Mouse (Mus musculus): ENCODE data around the gene Iars. TPM values are rescaled to one million over a fixed set of nuclear protein-coding genes. Genes with fewer than 3 reads are reported as not detected.

Gene Iars
- total and polyA plus RNA-seq, 2 experiments from 2014 or later, result 21.0 to 57.3 TPM

DNA sequence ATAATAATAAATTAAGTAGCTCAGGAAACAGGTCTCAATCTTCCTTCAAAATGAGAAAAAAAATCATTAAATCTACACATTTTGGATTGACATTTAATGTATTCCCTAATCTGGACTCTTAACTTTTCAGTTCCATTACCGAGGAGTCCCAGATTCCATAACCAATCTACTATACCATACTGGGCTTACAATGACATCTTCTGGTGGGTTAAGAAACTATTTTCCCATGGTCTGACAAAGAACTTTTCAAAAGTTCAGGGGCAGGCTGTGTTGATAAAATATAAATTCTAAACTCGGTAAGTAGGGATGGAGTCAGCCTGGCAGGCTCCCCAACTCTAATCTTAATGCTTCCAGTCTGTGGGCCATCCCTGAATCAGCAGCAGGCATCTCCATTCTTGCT, 30.8 kb upstream of the Iars start:
- Histone ChIP-seq H3K4me1 (ENCODE audit: insufficient read depth) (peaks cover 8% of the 10 kb centered on the region; the same call in 1 of the 2 replicates), H3K36me3 (ENCODE audit: insufficient read depth) (0 out of 2 replicates have a peak, but pooled peaks cover under 1% of the 10 kb centered on the region), H3K27me3 (ENCODE audit: insufficient read depth, low read length) (no peaks in the 10 kb centered on the region), H3K9ac (no peak overlapping the region), H3K4me3 (ENCODE audit: low read depth, low read length) (no peak overlapping the region), H3K9me3 (ENCODE audit: low read length) (no peaks in the 10 kb centered on the region), H3K27ac (ENCODE audit: low read depth, low read length) (no peak overlapping the region), H3K4me2 (ENCODE audit: low read depth) (no peak overlapping the region)
- TF ChIP-seq CTCF (IDR thresholded peaks at IDR 0.05; ENCODE audit: low read depth), result no peak
- WGBS, result 33% methylated on average over 2 of the region's 2 CpGs
- DNase-seq (no peak), ATAC-seq (no peak)

DNA sequence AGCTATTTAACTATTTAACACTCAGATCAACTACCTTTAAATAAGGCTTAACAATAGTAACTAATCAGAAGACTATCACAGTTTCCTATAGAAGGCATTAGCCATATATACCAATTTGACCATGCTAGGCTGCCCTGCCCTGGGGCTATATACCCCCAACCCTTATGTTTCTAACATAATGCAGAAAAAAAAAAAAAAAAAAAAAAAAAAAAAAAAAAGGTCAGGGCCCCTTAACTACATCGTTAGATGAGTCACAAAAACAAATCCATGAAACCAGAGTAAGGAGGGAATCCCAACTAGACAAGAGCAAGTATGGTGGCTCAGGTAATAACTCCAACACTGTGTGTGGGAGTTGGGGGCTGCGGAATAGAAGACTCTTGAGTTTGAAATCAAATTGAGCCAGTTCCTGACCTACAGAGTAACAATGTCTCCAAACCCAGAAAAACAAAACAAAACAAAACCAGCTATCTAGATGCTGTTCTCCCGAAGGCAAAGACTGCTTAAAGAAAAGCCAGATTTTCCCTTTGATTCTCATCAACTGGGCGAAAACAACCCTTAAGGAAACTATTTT, 30.0 kb upstream of the Iars start:
- no peaks in the 10 kb centered on the region for H3K27me3 ChIP-seq (ENCODE audit: insufficient read depth, low read length)
- TF ChIP-seq CTCF (IDR thresholded peaks at IDR 0.05; ENCODE audit: low read depth), result no peak
- WGBS, result 1% methylated on average over 4 of the region's 4 CpGs
- peak overlapping the region; percentile 35; the same call in 1 of the 2 replicates for H3K9ac ChIP-seq
- peak overlapping the region; percentile 90 for H3K4me2 ChIP-seq (ENCODE audit: low read depth)
- ATAC-seq (no peak), DNase-seq (no peak)
- peaks cover 4% of the 10 kb centered on the region for H3K36me3 ChIP-seq (ENCODE audit: insufficient read depth)
- no peaks in the 10 kb centered on the region for H3K9me3 ChIP-seq (ENCODE audit: low read length)
- no peak overlapping the region for H3K27ac ChIP-seq (ENCODE audit: low read depth, low read length)
- peak overlapping the region; percentile 57 for H3K4me3 ChIP-seq (ENCODE audit: low read depth, low read length)
- peaks cover 8% of the 10 kb centered on the region; the same call in 1 of the 2 replicates for H3K4me1 ChIP-seq (ENCODE audit: insufficient read depth)

DNA sequence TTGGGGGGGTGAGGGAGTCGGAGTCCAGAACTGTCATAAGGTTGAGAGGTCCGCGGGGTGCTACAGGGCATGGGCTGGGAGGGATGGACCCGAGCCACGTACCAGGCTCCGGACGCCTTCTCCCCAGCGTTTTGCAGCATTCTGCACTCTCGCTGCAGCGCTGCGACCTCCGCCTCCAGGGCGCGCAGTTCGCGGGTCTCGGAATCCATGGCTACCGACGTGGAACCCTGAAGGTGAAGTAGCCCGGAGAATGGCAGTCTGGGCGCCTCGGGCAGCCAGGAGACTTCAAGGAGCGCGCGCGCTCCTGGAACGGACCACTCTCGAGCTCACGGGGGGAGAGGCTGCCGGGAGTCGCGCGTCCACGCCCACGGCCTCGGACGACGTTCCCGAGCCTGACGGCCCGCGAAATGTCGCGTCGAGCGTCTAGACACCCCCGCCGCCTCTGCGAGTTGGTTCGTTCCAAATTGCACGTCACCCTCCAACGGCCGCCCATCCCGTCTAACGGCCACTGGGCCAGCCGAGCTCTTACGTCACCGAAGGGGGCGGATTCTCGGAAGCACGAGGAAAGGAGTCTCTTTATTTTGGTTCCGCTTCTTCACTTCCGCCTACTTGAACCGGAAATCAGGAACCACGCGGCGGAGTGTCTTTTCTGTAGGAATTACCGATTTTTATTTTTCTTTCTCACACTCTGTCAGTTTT, 29.3 kb upstream of the Iars start, which contains the start of the genes Cenpp and Nol8:
Gene Cenpp, minus strand, starts transcription at position 305 of the 699 bp plus-strand sequence.
Gene Nol8, plus strand, starts transcription at position 598 of the 699 bp plus-strand sequence.
- H3K9ac ChIP-seq, result peak within 1 kb of the TSS; percentile 43
- peaks cover 5% of the 10 kb centered on the region for H3K36me3 ChIP-seq (ENCODE audit: insufficient read depth)
- under 1% methylated on average over 68 of the region's 68 CpGs for WGBS
- no peaks in the 10 kb centered on the region for H3K9me3 ChIP-seq (ENCODE audit: low read length)
- ATAC-seq (peak; percentile 99), DNase-seq (peak; percentile 100)
- peak within 1 kb of the TSS; percentile 46; the same call in 1 of the 2 replicates for H3K27ac ChIP-seq (ENCODE audit: low read depth, low read length)
- peak within 1 kb of the TSS; percentile 90 for H3K4me2 ChIP-seq (ENCODE audit: low read depth)
- no peaks in the 10 kb centered on the region for H3K27me3 ChIP-seq (ENCODE audit: insufficient read depth, low read length)
- peaks cover 8% of the 10 kb centered on the region; the same call in 1 of the 2 replicates for H3K4me1 ChIP-seq (ENCODE audit: insufficient read depth)
- peak within 1 kb of the TSS; percentile 57 for H3K4me3 ChIP-seq (ENCODE audit: low read depth, low read length)
- TF ChIP-seq CTCF (IDR thresholded peaks at IDR 0.05; ENCODE audit: low read depth), result no peak

DNA sequence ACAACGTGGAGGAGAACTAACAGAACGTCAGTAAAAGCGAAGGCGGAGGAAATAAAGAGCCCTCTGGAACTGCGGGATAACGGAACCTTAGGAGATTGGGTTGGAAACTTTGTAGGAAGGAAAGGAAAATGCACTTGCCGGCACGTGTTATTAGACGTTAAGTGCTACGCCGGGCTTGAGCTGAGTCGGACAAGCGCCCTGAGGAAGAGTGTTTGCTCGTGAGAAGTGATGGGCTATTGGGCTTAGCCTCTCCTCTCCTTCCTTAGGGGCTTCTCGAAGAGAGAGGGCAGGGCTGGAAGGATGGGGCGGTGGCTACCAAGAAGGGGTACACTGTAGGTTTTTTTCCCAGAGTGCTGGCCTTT, 28.7 kb upstream of the Iars start:
- WGBS, result under 1% methylated on average over 16 of the region's 16 CpGs
- no peaks in the 10 kb centered on the region for H3K27me3 ChIP-seq (ENCODE audit: insufficient read depth, low read length)
- peaks cover 5% of the 10 kb centered on the region for H3K36me3 ChIP-seq (ENCODE audit: insufficient read depth)
- H3K9me3 ChIP-seq (ENCODE audit: low read length), result no peaks in the 10 kb centered on the region
- H3K4me1 ChIP-seq (ENCODE audit: insufficient read depth), result peaks cover 8% of the 10 kb centered on the region; the same call in 1 of the 2 replicates
- peak overlapping the region; percentile 46; the same call in 1 of the 2 replicates for H3K27ac ChIP-seq (ENCODE audit: low read depth, low read length)
- no peak for TF ChIP-seq CTCF (IDR thresholded peaks at IDR 0.05; ENCODE audit: low read depth)
- H3K4me3 ChIP-seq (ENCODE audit: low read depth, low read length), result peak overlapping the region; percentile 57
- DNase-seq (no peak), ATAC-seq (peak; percentile 83)
- peak overlapping the region; percentile 43 for H3K9ac ChIP-seq
- H3K4me2 ChIP-seq (ENCODE audit: low read depth), result peak overlapping the region; percentile 65

DNA sequence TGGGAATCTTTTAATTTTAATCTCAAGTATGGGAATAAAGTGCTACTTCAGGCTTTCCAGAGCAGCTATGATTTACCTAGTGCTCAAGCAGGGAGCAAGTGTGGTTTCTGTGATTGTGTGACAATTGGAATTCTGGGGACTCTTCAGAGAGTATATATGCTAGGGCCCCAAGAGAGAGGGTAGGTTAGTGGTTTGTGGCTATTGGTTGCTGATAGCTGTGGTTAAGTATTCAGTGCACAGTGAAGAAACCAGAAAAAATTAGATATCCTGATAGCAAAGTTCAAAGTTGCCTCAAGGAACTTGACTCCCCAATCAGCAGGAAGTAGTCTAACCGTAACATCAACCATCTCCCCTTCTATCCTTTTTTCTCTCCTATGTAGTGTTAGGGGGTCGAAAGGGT, 4.1 kb upstream of the Iars start:
- Histone ChIP-seq H3K9me3 (ENCODE audit: low read length) (no peaks in the 10 kb centered on the region), H3K4me3 (ENCODE audit: low read depth, low read length) (no peak overlapping the region), H3K27me3 (ENCODE audit: insufficient read depth, low read length) (no peaks in the 10 kb centered on the region), H3K4me2 (ENCODE audit: low read depth) (no peak overlapping the region), H3K36me3 (ENCODE audit: insufficient read depth) (peaks cover 36% of the 10 kb centered on the region), H3K9ac (no peak overlapping the region), H3K27ac (ENCODE audit: low read depth, low read length) (no peak overlapping the region), H3K4me1 (ENCODE audit: insufficient read depth) (peaks cover 8% of the 10 kb centered on the region)
- 87% methylated on average over 2 of the region's 2 CpGs for WGBS
- TF ChIP-seq CTCF (IDR thresholded peaks at IDR 0.05; ENCODE audit: low read depth), result no peak
- DNase-seq (no peak), ATAC-seq (no peak)

DNA sequence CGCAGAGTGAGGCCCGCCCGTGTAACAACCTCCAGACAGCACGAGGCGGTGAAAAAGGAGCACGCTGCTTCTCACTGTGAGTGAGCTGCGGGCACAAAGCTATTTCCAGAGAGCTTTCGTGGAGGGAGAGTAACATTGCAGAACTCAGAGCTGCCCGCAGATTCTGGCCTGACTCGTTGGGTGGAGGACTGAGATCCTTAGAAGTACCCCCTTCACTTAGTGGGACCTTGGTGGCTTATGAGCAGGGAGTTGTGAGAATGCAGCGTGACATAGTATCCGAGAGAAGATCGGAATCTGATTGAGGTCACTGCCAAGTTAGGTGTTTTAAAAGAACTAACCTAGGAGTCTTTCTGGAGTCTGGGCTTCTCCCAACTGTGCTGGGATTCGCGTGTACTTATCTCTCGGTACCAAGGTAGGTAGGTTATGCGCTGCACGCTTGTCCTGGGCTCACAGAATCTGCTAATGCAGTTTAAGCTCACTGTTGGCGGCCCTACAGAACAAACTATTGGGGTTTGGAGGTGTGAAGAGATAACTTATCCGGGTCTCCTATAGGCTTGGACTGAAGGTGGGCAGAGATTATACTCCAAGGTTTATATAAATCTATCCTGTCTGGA, 440 bp downstream of the Iars start:
- Histone ChIP-seq H3K9me3 (ENCODE audit: low read length) (no peaks in the 10 kb centered on the region), H3K9ac (peak overlapping the region; percentile 83), H3K4me1 (ENCODE audit: insufficient read depth) (peaks cover 14% of the 10 kb centered on the region), H3K36me3 (ENCODE audit: insufficient read depth) (peaks cover 10% of the 10 kb centered on the region), H3K4me3 (ENCODE audit: low read depth, low read length) (peak overlapping the region; percentile 93), H3K27me3 (ENCODE audit: insufficient read depth, low read length) (no peaks in the 10 kb centered on the region), H3K4me2 (ENCODE audit: low read depth) (peak overlapping the region; percentile 85), H3K27ac (ENCODE audit: low read depth, low read length) (peak overlapping the region; percentile 76)
- TF ChIP-seq CTCF (IDR thresholded peaks at IDR 0.05; ENCODE audit: low read depth), result no peak
- ATAC-seq, result peak; percentile 71
- no peak for DNase-seq
- under 1% methylated on average over 20 of the region's 20 CpGs for WGBS

DNA sequence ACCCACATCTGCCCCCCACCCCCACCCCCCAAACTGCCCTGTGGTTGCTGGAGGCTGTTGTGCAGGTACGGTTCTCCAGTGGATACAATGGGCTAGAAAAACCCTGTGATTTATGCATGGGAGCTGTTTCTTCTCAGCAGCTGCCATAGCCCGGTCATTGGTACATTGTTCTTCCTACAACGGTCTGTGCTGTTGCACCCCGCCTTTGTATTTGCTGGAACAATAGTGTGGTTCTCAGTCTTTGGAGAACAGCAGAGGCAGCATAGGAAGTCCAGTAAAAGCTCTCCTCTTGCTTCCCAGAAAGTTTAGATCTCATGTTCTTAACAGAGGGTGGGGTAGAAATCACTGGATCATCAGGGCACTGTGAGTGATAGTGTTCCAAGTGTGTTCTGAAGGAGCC, 2.4 kb downstream of the Iars start:
- no peak overlapping the region for H3K9ac ChIP-seq
- no peak for TF ChIP-seq CTCF (IDR thresholded peaks at IDR 0.05; ENCODE audit: low read depth)
- ATAC-seq, result no peak
- WGBS, result 51% methylated on average over 4 of the region's 4 CpGs
- H3K9me3 ChIP-seq (ENCODE audit: low read length), result no peaks in the 10 kb centered on the region
- H3K4me3 ChIP-seq (ENCODE audit: low read depth, low read length), result no peak overlapping the region
- H3K27me3 ChIP-seq (ENCODE audit: insufficient read depth, low read length), result no peaks in the 10 kb centered on the region
- no peak for DNase-seq
- H3K36me3 ChIP-seq (ENCODE audit: insufficient read depth), result peaks cover 20% of the 10 kb centered on the region
- no peak overlapping the region for H3K27ac ChIP-seq (ENCODE audit: low read depth, low read length)
- H3K4me1 ChIP-seq (ENCODE audit: insufficient read depth), result peaks cover 14% of the 10 kb centered on the region
- no peak overlapping the region for H3K4me2 ChIP-seq (ENCODE audit: low read depth)

Data from forebrain, postnatal 0 days (tissue).